Mouse (Mus musculus) ES-E14 (cell line): ENCODE measurements at regions not wholly inside any gene's neighbourhood (a gene's known extent, or its start where the extent isn't known, plus 50 kb on each side); places are given as distances from the start of the nearest gene placed in this dataset.
"Not testable (repeated sequence)": the region's sequence is repeated elsewhere in the genome, so short reads cannot be mapped to it uniquely, and the experiment has no call there.

Experiments used
- DNase-seq: peaks from one replicate; pipeline ENCODE4 v3.0.0-alpha.2; 2013; ENCODE audit warnings: low read depth, low spot score
- H3K27ac ChIP-seq: 2 replicates; pipeline ENCODE4 v1.5.1; 2012; ENCODE audit warnings: low read depth, mild to moderate bottlenecking, low read length, moderate library complexity, mixed read lengths; ENCODE audit not compliant: poor library complexity, insufficient read depth, severe bottlenecking
- H3K36me3 ChIP-seq: 2 replicates; pipeline ENCODE4 v1.6.1; 2012; ENCODE audit warnings: mild to moderate bottlenecking, low read length, moderate library complexity, mixed read lengths; ENCODE audit not compliant: control insufficient read depth, poor library complexity, insufficient read depth, severe bottlenecking
- H3K4me1 ChIP-seq, 2 experiments: fragments of 150-350 bp in 1 of 2; sonication (generic) in 1 of 2; 2 replicates each; pipeline ENCODE4 v1.6.1; 2012; ENCODE audit warnings: low read length in 2 of 2, mild to moderate bottlenecking in 1 of 2, mixed read lengths in 1 of 2; ENCODE audit not compliant: control insufficient read depth in 2 of 2, insufficient read depth in 2 of 2, poor library complexity in 1 of 2
- H3K4me3 ChIP-seq, 2 experiments: fragments of 150-350 bp in 1 of 2; sonication (generic) in 1 of 2; 2 replicates each; pipeline ENCODE4 v1.5.1; 2012; ENCODE audit warnings: low read length in 2 of 2, low read depth in 1 of 2, mild to moderate bottlenecking in 1 of 2, mixed read lengths in 1 of 2; ENCODE audit not compliant: insufficient read depth in 1 of 2, poor library complexity in 1 of 2, severe bottlenecking in 1 of 2
- H3K9ac ChIP-seq: 2 replicates; pipeline ENCODE4 v1.6.1; 2012; ENCODE audit warnings: low read depth, mild to moderate bottlenecking, low read length, mixed read lengths; ENCODE audit not compliant: poor library complexity, insufficient read depth, severe bottlenecking
- H3K9me3 ChIP-seq: fragments of 150-350 bp; sonication (generic); 2 replicates; pipeline ENCODE4 v1.6.1; 2012; ENCODE audit warnings: low read depth, mild to moderate bottlenecking, low read length; ENCODE audit not compliant: control insufficient read depth, insufficient read depth
- CHD2 ChIP-seq: IDR thresholded peaks from 2 replicates; pipeline ENCODE4 v1.6.1; 2014; ENCODE audit warnings: mild to moderate bottlenecking, low read depth, low read length, inconsistent platforms
- HCFC1 ChIP-seq: IDR thresholded peaks from 2 replicates; pipeline ENCODE4 v1.6.1; 2012; ENCODE audit warnings: low read length, inconsistent platforms, borderline replicate concordance; ENCODE audit not compliant: insufficient read depth
- MAFK ChIP-seq: IDR thresholded peaks from 2 replicates; pipeline ENCODE4 v1.6.1; 2014; ENCODE audit warnings: mild to moderate bottlenecking, low read depth, low read length, inconsistent platforms; ENCODE audit not compliant: insufficient read depth
- ZC3H11A ChIP-seq: IDR thresholded peaks from 2 replicates; pipeline ENCODE4 v1.6.1; 2012; ENCODE audit warnings: low read depth, mild to moderate bottlenecking, inconsistent platforms, low read length, borderline replicate concordance
- ZNF384 ChIP-seq: IDR thresholded peaks from 2 replicates; pipeline ENCODE4 v1.6.1; 2012; ENCODE audit warnings: low read depth, low read length, inconsistent platforms
- in situ Hi-C, 2 experiments: fragments of 600-800 bp; cut with MboI; formaldehyde crosslinking; loops; one replicate each; pipeline ENCODE4 v1.15.1; 2025; ENCODE audit warnings: low sequenced_read_pairs in 2 of 2, inconsistent platforms in 1 of 2; ENCODE audit not compliant: unreplicated experiment in 2 of 2

DNA sequence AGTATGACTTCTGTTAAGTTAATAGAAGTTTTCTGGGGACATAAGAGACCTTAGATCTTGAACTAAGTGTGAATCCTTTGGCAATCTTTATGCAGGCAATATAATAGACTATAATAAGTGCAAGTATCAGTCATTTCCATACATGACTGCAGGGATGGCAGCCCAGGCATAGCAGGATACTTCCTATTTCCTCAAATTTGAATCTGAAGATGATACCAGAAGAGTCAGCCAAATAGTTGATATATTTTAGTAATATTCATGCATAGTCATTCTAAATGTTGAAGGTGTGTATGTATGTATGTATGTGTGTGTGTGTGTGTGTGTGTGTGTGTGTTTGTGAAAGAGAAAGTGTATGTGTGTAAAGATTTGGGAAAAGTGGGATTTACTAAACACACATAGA, 64.3 kb downstream of the Prl2c2 start:
- H3K36me3 ChIP-seq, H3K4me1 ChIP-seq, H3K4me3 ChIP-seq, H3K9ac ChIP-seq, DNase-seq, H3K27ac ChIP-seq, H3K9me3 ChIP-seq, in situ Hi-C loops: not testable (repeated sequence)

DNA sequence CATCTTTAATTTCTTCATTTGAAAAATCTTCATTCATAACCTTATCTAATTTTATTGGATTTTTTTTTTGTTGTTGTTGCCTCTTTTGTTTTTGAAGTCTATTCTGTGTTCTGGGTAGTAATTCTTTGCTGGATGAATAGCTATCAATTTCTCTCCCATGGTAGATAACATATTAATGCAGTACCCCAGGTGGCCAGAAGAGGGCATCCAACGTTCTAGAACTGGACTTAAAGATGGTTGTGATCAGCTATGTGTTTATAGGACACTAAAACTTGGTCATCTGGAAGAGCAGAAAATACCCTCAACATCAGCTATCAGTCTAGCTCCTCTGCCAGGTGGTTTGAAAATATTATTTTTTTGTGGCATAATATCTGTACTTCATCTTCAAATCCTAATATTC, 70.1 kb downstream of the Prl2c2 start:
- H3K4me1 ChIP-seq, H3K4me3 ChIP-seq, H3K27ac ChIP-seq, H3K9ac ChIP-seq, in situ Hi-C loops, H3K36me3 ChIP-seq: not testable (repeated sequence)
- DNase-seq, result peak; percentile 65
- H3K9me3 ChIP-seq, result peaks cover 15% of the 10 kb centered on the region
- peak; percentile 55; the same call in 1 of the 2 replicates for TF ChIP-seq ZC3H11A

DNA sequence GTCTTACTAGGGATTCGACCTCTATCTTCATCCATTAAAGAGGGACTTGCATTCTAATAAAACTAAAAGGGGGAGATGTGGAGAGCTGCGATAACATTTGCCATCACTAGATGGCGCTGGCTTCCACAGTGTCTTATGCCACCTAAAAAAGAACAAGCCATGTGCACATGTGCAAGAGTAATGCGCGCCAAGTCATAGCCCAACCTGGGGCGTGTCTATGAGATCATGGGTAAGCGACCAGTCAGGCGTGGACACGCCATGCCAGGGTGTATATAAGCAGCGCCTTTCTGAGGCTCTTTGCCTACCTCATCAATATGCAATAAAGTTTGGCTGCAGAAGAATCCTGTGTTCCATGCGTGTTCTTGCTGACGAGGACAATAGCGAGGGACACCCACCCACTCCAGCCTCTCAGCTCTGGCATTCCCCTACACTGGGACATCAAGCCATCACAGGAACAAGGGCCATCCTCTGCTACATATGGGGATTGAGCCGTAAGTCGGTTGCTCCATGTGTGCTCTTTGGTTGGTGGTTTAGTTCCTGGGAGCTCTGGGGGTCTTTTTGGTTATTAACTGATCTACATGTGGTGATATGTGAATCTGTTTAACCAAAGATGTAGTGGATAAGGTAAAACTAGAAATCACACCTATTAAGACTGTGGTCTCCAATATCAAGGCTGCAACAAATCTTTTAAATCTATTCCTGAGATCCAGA, 73.1 kb downstream of the Prl2c2 start:
- H3K36me3 ChIP-seq, H3K9ac ChIP-seq, H3K4me3 ChIP-seq, H3K27ac ChIP-seq, in situ Hi-C loops, H3K4me1 ChIP-seq: not testable (repeated sequence)
- peaks cover 45% of the 10 kb centered on the region for H3K9me3 ChIP-seq
- TF ChIP-seq ZC3H11A, result peak; percentile 51; the same call in 1 of the 2 replicates
- 0 out of 2 replicates have a peak, but pooled peaks have one; percentile 18 for TF ChIP-seq ZNF384
- peak; percentile 57 for DNase-seq

DNA sequence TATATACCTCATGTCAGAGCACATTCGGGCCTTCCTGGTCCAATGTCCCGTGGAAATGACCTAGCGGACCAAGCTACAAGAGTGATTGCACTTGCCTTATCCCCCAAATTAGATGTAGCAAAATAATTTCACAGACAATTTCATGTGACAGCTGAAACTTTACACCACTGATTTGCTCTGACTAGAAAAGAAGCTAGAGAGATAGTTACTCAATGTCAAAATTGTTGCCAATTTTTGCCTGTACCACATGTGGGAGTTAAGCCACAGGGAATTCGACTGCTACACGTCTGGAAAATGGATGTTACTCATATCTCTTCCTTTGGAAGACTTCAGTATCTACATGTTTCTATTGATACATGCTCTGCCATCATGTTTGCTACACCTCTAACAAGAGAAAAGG, 74.6 kb downstream of the Prl2c2 start:
- Histone ChIP-seq H3K36me3 (no peaks in the 10 kb centered on the region), H3K27ac (no peak overlapping the region), H3K4me1 (no peaks in the 10 kb centered on the region), H3K4me3 (no peak overlapping the region), H3K9me3 (peaks cover 60% of the 10 kb centered on the region), H3K9ac (no peak overlapping the region)
- in situ Hi-C loops, result no loop called here
- TF ChIP-seq ZC3H11A (no peak), CHD2 (no peak), ZNF384 (no peak), MAFK (no peak), HCFC1 (no peak)
- no peak for DNase-seq

DNA sequence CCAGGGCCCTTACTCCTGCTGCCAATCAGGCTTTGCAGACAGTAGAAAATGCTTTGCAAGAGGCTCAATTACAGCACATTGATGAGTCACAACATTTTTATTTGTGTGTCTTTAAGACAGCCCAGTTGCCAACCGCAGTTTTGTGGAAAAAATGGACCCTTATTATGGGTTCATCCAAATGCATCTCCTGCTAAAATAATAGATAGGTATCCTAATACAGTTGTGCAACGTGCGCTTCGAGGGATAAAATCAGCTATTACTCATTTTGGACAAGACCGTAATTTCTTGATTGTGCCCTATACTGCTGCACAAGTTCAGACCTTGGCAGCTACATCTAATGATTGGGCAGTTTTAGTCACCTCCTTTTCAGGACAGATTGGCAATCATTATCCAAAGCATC, 75.4 kb downstream of the Prl2c2 start:
- in situ Hi-C loops, result no loop called here
- Histone ChIP-seq H3K9me3 (peaks cover 62% of the 10 kb centered on the region), H3K36me3 (no peaks in the 10 kb centered on the region), H3K4me1 (no peaks in the 10 kb centered on the region), H3K9ac (no peak overlapping the region), H3K4me3 (no peak overlapping the region), H3K27ac (no peak overlapping the region)
- DNase-seq, result no peak
- TF ChIP-seq ZNF384 (no peak), ZC3H11A (no peak), HCFC1 (no peak), MAFK (no peak), CHD2 (no peak)
